Mouse (Mus musculus): Measurements from ENCODE around the gene B430218F22Rik.
"Not testable (repeated sequence)": the region's sequence is repeated elsewhere in the genome, so short reads cannot be mapped to it uniquely, and the experiment has no call there.

Gene B430218F22Rik

DNA sequence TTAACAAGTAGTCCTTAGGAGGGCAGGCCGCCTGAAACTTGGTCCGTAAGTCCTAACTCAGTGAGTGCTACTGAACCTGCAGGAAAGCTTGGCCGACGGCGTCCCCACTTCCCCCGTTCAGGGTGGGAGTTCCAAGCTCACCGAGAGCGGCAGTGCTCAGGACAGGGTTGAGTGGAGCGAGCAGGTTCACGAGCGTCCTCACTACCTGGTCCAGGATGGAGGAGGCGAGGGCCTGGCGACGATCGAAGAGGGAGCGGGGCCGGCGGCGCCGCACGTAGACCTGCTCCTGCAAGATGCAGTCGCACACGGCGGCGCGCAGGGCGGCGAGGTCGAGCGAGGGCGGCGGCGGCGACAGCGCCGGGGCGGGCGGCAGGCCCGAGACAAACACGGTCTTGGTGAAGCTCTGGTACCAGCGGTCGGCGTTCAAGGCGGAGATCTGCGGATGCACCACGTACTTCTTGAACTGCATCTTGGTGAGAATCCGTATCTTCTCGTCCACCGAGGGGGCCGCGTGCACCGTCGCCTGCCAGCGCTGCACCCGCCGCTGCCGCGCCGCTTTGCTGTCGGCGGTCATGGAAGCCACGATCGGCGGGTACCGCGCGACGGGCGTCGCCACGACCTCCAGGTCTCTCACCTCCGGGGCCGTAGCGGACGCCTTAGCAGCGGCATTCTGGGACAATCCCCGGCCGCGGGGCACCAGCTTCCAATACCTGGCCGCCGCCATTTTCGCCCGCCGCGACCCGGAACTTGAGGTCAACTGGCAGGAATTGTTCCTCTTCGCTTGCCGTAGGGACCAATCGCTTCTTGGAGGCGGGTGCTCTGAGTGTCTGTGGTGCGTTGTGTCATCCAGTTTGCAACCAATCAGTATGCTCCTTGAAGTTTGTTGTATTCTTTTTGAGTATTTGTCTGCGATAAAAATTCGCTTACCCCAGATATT, at the start of gene B430218F22Rik, which contains the start of gene Mrps30:
TSS of gene B430218F22Rik (plus strand) at position 120 of the 937 bp plus-strand sequence.
TSS of gene Mrps30 (minus strand) at position 742 of the 937 bp plus-strand sequence.
- peak; percentile 91 for DNase-seq

DNA sequence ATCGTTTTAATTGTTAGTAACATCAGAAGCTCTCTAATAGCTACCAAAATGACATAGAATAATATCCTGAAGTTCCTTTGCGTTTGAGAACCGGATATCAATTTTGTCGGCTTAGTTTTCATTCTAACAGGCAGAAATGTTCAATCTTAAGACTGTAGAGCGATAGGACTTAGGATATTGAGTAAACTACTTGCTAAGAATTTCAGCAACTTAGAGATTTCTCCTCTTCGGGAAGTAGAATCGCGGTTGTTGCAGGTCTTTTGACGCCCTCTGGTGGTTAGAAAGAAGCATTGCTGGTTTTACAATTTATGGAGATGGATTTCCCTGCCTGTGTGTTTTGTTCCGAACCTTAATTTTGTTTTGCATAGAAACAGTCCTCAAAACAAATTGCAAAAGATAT, 36.2 kb upstream of the B430218F22Rik start:
- DNase-seq: no peak

DNA sequence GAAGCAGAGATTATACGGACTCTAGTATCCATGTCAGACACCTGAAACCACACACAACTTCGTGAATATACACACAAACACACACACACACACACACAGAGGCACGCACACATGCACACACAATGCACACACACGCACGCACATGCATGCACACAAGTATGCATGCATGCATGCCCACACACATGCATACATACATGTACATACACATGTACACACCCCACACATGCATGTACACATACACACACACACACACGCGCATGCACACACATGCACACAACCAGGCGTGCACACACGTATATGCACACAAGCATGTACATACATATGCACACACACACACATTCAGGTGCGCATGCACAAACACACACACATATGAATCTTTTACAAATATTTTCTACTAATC, 35.6 kb upstream of the B430218F22Rik start:
- no peak for DNase-seq

DNA sequence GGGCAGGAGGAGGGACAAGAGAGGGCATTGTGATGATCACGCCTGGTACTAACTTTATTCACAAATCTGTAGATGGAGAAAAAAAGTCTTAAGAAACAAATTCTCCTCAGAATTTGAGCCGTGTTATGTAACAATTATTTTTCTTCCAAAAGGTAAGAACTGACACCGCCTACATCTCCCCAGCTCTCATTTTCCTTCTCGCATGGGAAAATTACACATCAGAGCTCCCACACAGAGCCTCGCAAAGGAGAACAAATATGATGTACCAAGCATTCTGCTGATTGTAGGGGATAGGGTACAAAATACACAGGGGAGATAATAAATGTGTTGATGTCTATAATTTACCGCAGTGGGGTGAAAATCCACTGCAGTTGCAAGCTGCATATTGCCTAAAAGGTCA, 23.1 kb upstream of the B430218F22Rik start:
- DNase-seq: no peak

DNA sequence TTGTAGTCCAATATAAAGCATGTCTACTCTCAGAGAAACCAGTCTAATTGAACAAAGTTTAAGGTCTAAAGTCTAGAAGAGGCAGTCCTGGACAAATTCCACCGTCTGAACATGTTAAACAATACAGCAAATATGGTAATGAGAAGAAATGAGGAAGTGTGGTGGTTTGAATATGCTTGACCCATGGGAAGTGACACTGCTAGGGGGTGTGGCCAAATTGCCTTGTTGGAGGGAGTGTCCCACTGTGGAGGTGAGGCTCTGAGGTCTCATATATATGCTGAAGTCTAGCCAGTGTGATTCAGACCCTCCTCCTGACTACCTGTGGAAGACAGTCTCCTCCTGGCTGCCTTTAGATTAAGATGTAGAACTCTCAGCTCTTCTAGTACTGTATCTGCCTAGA, 20.7 kb upstream of the B430218F22Rik start:
- DNase-seq: no peak

DNA sequence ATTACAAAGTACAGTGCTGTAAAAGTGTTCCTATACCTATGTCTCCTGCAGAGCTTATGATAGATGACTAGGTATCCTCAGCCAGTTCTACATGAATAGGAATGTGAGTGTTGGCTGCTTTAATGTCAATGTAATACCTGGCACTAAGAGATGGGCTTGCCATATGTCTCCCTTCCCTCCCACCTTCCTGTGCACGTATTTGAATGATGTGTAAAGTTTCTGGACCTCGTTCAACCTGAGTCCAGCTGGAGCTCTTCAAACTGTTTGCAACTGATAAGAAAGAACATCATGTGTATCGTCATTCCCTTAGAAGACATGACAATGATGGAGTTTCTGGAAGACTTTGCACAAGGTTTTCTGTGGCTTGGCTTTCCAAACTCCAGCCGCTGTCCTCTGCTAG, 13.6 kb upstream of the B430218F22Rik start:
- no peak for DNase-seq

DNA sequence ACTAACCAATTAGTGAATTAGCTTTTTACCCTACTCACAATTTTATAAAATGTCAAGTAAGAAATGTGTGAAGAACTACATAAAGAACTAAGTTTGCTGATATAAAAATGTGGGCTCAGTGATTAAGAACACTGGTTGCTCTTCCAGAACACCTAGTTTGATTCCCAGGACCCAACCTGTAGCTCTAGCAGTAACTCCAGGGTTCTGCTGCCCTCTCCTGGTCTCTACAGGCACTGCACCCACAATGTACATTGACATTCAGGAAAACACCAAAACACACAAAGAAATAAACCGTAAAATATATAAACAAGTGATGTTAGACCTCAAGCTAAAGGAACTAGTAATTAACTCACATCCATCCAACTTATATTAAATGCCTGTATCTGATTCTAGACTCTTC, 7.3 kb upstream of the B430218F22Rik start:
- DNase-seq: peak; percentile 21

DNA sequence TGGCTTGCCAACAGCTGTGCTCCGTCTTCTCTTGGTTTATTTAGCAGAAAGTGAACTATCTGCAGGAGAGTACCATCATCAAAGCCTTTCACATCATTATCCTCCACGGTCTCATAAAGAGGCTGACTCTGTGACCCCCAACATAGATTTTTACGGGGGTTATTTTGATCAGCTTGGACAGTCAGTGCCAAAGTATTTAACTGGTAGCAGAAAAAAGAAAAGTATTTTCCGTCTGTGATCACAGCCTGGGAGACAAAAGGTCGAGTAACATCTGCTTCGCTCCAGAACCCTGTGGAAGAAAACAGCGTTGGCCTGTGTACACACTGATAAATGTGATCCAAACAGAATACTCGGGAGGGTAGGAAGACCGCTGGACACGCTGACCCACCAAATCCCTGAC, 6.0 kb upstream of the B430218F22Rik start:
- no peak for DNase-seq

DNA sequence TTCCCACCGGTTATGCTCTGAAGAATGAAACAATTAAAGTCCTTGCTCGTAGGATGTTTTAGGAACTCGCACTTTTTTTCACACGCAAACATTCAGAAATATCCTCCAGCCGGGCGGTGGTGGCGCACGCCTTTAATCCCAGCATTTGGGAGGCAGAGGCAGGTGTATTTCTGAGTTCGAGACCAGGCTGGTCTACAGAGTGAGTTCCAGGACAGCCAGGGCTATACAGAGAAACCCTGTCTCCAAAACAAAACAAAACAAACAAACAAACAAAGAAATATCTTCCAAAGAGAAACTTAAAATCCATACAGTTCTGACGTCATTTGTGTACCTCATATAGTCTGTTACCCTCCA, 995 bp downstream of the B430218F22Rik start:
- DNase-seq: not testable (repeated sequence)

DNA sequence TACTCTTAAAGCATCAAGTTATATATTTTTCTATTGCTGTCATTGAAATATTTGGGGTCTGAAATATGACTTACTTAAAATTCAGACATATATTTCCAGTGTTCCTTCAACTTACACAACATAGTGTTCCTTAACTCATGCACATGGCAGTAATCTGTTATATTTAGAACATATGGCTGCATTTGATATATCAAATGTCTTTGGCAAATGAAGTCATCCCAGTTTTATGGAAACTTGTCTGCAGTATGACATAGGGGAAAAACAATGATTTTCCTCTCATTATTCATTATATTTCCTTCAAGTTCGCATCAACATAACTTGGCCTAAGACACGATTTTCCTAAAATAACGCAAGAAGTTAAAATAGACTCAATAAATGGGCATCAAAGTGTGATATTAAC, 9.4 kb downstream of the B430218F22Rik start:
- DNase-seq: no peak

DNA sequence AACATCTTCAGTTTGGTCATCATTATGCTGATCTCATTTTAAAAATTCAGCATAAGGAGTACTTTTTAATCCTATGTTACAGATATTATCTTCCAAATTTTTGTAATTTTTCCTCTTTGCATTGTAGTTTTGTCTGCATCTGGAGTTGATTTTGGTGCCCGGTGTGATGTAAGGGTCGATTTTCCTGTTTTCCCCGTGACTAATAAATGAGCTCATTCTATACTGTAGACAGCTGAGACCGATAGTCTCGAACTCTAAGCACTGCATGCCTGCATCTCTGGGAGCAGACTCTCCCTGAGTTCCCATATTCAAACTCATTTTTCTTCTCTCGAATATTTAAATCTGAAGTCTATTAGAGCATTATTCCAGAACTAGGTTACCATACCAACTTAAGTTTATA, 13.9 kb downstream of the B430218F22Rik start:
- DNase-seq: no peak

DNA sequence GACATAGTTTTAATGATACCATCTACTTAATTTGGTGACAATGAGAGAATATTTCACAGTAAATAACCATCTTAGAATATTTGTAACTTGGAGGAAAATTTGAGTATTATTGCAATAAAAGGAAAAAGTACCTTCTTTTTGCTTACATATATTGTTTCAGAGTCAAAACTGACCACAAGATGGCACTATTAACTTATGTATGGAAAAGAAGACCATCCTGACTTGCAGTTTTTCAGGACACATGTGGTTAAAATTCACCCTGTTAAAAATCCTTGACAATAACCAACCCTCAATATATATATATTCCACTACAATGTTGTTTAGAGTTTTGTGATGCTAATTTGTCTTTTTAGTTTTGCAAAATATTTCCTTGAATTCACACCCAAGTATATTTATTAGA, 17.1 kb downstream of the B430218F22Rik start:
- no peak for DNase-seq

DNA sequence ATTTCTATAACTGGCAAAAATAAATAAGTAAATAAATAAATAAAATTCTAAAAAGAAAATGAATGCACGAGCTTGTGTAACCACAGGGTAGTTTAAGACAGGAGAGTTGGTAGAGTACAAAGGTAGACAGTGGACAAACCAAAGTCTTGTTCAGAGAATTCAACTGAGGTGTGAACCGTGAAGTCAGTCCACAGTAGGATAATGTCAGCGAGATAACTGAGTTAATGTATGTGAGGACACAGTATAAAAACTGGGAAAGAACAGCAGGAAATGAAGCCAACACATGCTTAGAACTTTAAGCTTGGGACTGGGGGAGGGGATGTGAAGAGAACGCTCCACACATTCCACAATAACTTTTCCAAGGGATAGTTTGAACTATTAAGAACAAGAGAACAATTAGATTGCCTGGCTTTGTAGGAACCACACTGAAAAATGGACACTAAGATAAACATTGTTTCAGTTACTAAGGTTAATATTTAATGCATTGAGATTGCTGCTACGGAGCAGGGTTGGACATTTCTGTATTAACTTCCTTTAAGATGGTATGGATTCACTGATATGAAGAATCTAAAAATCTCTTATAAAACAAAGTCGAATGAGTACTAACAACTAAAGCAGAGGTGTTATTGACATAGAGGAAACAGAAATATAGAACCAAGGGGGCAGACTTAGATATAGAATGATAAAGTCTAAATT, 25.0 kb downstream of the B430218F22Rik start:
- no peak for DNase-seq

DNA sequence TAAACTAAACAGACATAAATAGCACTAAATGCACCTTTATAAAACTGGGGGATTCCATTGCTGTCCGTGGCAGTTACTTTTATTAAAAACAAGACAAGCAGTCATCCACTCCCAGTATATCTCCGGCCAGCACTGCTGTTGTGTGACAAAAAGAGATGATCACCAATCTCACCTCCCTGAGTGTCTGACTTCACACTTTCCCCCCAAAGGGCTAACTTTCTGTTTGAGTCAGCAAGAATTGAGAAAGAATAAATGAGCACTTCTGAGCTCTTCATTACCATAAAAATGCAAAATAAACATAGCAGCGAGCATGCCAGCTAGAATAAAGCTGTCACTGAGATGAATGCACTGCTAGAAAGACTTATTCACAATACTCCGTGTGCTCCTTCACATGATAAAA, 31.7 kb downstream of the B430218F22Rik start:
- DNase-seq: no peak

DNA sequence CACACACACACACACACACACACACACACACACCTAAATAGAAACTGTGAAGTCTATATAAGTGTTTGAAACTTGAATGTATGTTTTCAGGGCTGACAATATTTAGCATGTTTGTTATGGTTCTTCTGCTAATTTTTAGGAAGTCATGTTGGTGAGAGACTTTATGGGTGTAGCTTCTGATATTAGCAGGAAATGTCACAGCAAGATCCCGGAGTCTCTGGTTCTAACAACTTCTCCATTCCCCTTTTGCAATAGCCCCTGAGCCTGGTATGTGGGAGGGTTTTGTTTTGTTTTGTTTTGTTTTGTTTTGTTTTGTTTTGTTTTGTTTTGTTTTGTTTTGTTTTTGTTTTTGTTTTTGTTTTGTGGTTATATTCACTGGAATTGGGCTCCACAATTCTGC, 34.0 kb downstream of the B430218F22Rik start:
- no peak for DNase-seq

DNA sequence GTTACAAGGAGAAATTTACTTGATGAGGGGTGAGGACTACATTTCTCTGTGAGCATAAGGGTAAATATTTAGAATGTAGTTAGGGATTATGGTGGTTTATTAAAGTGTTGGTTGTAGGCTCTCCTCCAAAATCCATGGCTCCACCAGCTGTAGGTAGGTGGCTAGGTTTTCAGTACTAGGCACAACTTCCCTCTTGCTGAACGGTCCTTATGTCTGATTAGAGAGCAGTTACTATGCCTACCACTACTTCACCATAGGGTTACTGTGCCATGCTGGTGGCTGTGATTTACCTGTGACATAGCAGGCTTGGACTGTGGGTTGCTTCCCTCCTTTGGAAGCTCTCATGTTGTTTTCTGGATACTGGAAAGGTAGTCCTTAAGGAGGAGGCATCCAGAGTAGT, 34.4 kb downstream of the B430218F22Rik start:
- no peak for DNase-seq

Data from kidney, adult 11 months (tissue).